Mouse (Mus musculus): ENCODE results near the gene Rpl12.

The Rpl12 gene

GRCm38 (mm10) chr2:32961192-32961995 lies at the start of gene Rpl12, which contains the start of gene Lrsam1:
TSS of gene Rpl12 (plus strand) at chr2:32961559.
TSS of gene Lrsam1 (minus strand) at chr2:32961614.
- no peaks in the 10 kb centered on the region for H3K27me3 ChIP-seq (ENCODE audit: control insufficient read depth, insufficient read depth, low read length, poor library complexity, severe bottlenecking)
- peak; percentile 96 for DNase-seq (ENCODE audit: low read depth, low spot score)
- H3K36me3 ChIP-seq (ENCODE audit: control insufficient read depth, insufficient read depth, low read length, poor library complexity, severe bottlenecking) = peaks cover 12% of the 10 kb centered on the region

DNA sequence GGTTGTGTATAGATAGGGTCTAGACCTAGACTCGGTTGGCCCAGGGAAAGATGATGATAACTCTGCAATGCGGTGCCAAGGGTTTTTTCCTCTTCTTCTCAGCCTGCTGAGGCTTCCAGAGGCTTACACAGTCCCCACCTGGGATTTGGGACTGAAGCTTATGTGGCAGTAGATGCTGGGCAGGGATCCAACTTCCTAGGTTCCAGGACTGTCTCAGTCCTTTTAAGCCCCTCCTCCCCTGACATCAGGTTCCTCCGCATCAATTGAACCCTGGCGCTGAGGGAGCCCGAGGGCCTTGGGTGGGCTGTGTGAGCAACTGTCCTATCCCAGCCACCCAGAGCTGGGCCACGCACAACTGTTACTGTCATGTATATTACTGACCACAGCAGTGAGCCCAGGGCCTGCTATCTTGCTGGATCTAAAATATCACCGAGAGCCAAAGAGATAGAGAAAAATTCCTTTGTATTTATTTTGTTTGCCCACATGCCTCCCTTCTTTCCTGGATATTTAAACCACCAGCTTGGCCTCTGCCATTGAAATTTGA lies 49.6 kb upstream of the Rpl12 start:
- H3K27me3 ChIP-seq (ENCODE audit: control insufficient read depth, insufficient read depth, low read length, poor library complexity, severe bottlenecking) = no peaks in the 10 kb centered on the region
- H3K36me3 ChIP-seq (ENCODE audit: control insufficient read depth, insufficient read depth, low read length, poor library complexity, severe bottlenecking) = no peaks in the 10 kb centered on the region
- DNase-seq (ENCODE audit: low read depth, low spot score) = no peak

DNA sequence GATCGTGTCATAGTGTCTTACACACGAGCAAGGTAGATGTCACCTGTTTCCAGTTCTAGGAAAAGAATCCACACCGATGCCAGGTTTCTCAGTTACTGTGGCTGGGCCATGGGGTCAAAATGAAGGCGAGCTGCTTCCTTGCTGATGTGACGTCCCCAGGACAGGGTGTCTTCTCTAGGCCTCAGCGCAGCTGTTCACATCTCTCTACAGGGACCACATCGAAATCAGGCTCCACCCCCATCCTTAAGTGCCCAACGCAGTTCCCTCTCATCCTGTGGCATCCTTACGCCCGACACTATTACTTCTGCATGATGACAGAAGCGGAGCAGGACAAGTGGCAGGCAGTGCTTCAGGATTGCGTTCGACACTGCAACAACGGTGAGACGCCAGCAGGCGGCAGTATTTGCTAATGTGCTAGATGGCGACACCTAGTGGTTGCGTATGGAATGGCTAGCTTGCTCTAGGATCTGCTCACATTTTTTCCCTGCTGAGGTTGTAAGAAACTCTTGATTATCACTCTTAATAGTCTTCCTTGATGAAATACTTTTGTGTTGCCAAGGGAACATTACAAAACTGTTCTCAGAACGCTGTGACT lies 49.1 kb upstream of the Rpl12 start:
- no peaks in the 10 kb centered on the region for H3K36me3 ChIP-seq (ENCODE audit: control insufficient read depth, insufficient read depth, low read length, poor library complexity, severe bottlenecking)
- H3K27me3 ChIP-seq (ENCODE audit: control insufficient read depth, insufficient read depth, low read length, poor library complexity, severe bottlenecking) = no peaks in the 10 kb centered on the region
- peak; percentile 94 for DNase-seq (ENCODE audit: low read depth, low spot score)

DNA sequence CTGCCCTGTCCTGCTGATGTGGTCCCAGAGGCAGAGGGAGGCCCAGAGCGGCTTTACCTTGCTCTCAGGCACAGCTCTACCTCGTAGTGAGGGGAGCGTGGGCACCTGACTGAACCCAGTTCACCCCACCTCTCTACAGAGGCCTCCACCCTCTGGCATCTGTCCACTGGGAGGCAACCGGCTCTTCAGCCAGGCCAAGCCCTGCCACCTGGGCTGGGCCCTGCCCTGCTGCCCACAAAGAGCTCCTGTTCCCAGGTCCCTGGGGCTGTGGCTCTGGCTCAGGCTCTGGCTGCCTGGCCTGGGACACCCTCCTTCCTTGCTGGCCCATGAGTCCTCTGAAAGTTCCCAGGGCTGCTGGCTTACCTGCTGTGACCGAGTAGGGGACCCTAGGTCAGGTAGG lies 47.0 kb upstream of the Rpl12 start:
- DNase-seq (ENCODE audit: low read depth, low spot score) = no peak
- Histone ChIP-seq H3K27me3 (ENCODE audit: control insufficient read depth, insufficient read depth, low read length, poor library complexity, severe bottlenecking) (no peaks in the 10 kb centered on the region), H3K36me3 (ENCODE audit: control insufficient read depth, insufficient read depth, low read length, poor library complexity, severe bottlenecking) (no peaks in the 10 kb centered on the region)

GRCm38 (mm10) chr2:32914896-32915295 lies 46.5 kb upstream of the Rpl12 start:
- no peak for DNase-seq (ENCODE audit: low read depth, low spot score)
- H3K36me3 ChIP-seq (ENCODE audit: control insufficient read depth, insufficient read depth, low read length, poor library complexity, severe bottlenecking) = no peaks in the 10 kb centered on the region

DNA sequence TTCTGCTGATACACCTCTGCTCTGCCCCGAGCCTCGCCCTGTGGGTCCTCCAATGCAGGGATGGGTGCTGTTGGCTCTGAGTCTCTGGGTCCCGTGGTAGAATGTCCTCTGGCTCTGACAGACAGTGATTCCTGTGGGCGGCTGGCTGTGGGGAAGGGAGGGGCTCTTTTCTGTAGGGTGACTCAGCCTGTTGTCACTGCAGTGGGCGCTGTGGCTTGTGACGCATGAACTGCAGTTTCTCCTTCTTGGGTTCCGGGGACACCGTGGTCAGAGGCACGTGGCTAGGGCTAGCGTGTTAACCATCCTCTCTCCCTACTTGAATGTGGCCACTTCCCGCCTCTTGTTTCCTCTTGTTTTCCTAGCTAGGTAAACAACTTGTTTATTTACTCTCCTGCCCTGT lies 43.8 kb upstream of the Rpl12 start:
- H3K36me3 ChIP-seq (ENCODE audit: control insufficient read depth, insufficient read depth, low read length, poor library complexity, severe bottlenecking) = no peaks in the 10 kb centered on the region
- DNase-seq (ENCODE audit: low read depth, low spot score) = peak; percentile 59
- no peaks in the 10 kb centered on the region for H3K27me3 ChIP-seq (ENCODE audit: control insufficient read depth, insufficient read depth, low read length, poor library complexity, severe bottlenecking)

More at GRCm38 (mm10) chr2:32914896-32915295, 46.5 kb upstream of the Rpl12 start:
- H3K27me3 ChIP-seq (ENCODE audit: control insufficient read depth, insufficient read depth, low read length, poor library complexity, severe bottlenecking) = no peaks in the 10 kb centered on the region

GRCm38 (mm10) chr2:32918391-32918790 lies 43.0 kb upstream of the Rpl12 start:
- no peak for DNase-seq (ENCODE audit: low read depth, low spot score)
- H3K36me3 ChIP-seq (ENCODE audit: control insufficient read depth, insufficient read depth, low read length, poor library complexity, severe bottlenecking) = no peaks in the 10 kb centered on the region

GRCm38 (mm10) chr2:32921235-32921634 lies 40.1 kb upstream of the Rpl12 start:
- Histone ChIP-seq H3K27me3 (ENCODE audit: control insufficient read depth, insufficient read depth, low read length, poor library complexity, severe bottlenecking) (no peaks in the 10 kb centered on the region), H3K36me3 (ENCODE audit: control insufficient read depth, insufficient read depth, low read length, poor library complexity, severe bottlenecking) (no peaks in the 10 kb centered on the region)
- no peak for DNase-seq (ENCODE audit: low read depth, low spot score)

More at GRCm38 (mm10) chr2:32918391-32918790, 43.0 kb upstream of the Rpl12 start:
- H3K27me3 ChIP-seq (ENCODE audit: control insufficient read depth, insufficient read depth, low read length, poor library complexity, severe bottlenecking) = no peaks in the 10 kb centered on the region

DNA sequence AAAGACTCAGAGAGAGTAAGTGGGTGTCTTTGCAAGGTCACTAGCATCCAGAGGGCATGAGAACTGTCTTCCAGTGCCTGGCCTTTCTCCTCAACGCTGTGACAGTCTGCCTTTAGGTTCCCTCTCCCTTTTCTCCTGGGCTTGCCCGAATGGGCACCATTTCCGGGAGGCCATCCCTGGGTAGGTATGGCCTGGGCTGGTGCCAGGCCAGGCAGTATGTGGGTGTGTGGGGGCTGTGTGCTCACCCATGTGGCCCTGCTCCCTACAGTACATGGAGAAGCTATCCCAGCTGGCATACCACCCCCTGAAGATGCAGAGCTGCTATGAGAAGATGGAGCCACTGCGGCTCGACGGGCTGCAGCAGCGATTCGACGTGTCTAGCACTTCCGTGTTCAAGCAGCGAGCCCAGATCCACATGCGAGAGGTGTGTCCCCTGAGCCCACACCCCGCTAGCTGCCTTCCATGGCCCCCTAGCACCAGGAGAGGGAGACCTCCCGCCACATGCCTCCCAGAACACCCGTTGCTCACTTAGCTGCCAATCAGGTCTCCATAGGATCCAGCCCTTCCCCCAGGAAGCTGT lies 39.5 kb upstream of the Rpl12 start:
- no peak for DNase-seq (ENCODE audit: low read depth, low spot score)
- Histone ChIP-seq H3K36me3 (ENCODE audit: control insufficient read depth, insufficient read depth, low read length, poor library complexity, severe bottlenecking) (no peaks in the 10 kb centered on the region), H3K27me3 (ENCODE audit: control insufficient read depth, insufficient read depth, low read length, poor library complexity, severe bottlenecking) (no peaks in the 10 kb centered on the region)

DNA sequence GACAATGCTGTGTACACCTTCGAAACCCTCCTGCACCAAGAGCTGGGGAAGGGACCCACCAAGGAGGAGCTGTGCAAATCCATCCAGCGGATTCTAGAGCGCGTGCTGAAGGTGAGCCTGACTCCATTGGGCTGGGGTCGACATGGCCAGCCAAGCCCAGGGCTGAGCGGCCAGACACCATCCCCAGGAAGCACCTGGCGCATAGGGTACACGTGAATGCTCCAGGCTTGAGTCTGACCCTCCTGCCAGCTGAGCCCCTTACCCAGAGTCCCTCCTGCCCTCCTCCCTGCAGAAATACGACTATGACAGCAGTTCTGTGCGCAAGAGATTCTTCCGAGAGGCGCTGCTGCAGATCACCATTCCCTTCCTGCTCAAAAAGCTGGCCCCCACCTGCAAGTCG lies 38.8 kb upstream of the Rpl12 start:
- no peak for DNase-seq (ENCODE audit: low read depth, low spot score)
- Histone ChIP-seq H3K36me3 (ENCODE audit: control insufficient read depth, insufficient read depth, low read length, poor library complexity, severe bottlenecking) (no peaks in the 10 kb centered on the region), H3K27me3 (ENCODE audit: control insufficient read depth, insufficient read depth, low read length, poor library complexity, severe bottlenecking) (no peaks in the 10 kb centered on the region)

- no peaks in the 10 kb centered on the region for H3K27me3 ChIP-seq (ENCODE audit: control insufficient read depth, insufficient read depth, low read length, poor library complexity, severe bottlenecking)
- no peak for DNase-seq (ENCODE audit: low read depth, low spot score)
- no peaks in the 10 kb centered on the region for H3K36me3 ChIP-seq (ENCODE audit: control insufficient read depth, insufficient read depth, low read length, poor library complexity, severe bottlenecking)
Measured at GRCm38 (mm10) chr2:32923551-32924250, 37.7 kb upstream of the Rpl12 start.

- Histone ChIP-seq H3K36me3 (ENCODE audit: control insufficient read depth, insufficient read depth, low read length, poor library complexity, severe bottlenecking) (no peaks in the 10 kb centered on the region), H3K27me3 (ENCODE audit: control insufficient read depth, insufficient read depth, low read length, poor library complexity, severe bottlenecking) (no peaks in the 10 kb centered on the region)
- no peak for DNase-seq (ENCODE audit: low read depth, low spot score)
Measured at GRCm38 (mm10) chr2:32924306-32924844, 37.0 kb upstream of the Rpl12 start.

GRCm38 (mm10) chr2:32926330-32927075 lies 34.9 kb upstream of the Rpl12 start:
- no peak for DNase-seq (ENCODE audit: low read depth, low spot score)

More at GRCm38 (mm10) chr2:32926330-32927075, 34.9 kb upstream of the Rpl12 start:
- Histone ChIP-seq H3K27me3 (ENCODE audit: control insufficient read depth, insufficient read depth, low read length, poor library complexity, severe bottlenecking) (no peaks in the 10 kb centered on the region), H3K36me3 (ENCODE audit: control insufficient read depth, insufficient read depth, low read length, poor library complexity, severe bottlenecking) (no peaks in the 10 kb centered on the region)
